Mouse (Mus musculus) bone marrow macrophage, adult 2 months (primary cell): Measurements from ENCODE around the gene Etl4. TPM values are rescaled to one million over a fixed set of nuclear protein-coding genes. Genes with fewer than 3 reads are reported as not detected.

Experiments used
- H3K27ac ChIP-seq: 2 replicates; pipeline ENCODE4 v1.5.1; 2012; ENCODE audit warnings: low read depth, low read length; ENCODE audit not compliant: insufficient read depth
- H3K4me1 ChIP-seq: 2 replicates; pipeline ENCODE4 v1.6.1; 2012; ENCODE audit warnings: low read length; ENCODE audit not compliant: control insufficient read depth, insufficient read depth
- H3K4me3 ChIP-seq: 2 replicates; pipeline ENCODE4 v1.5.1; 2012; ENCODE audit warnings: mild to moderate bottlenecking, low read length, moderate library complexity; ENCODE audit not compliant: insufficient read depth
- CTCF ChIP-seq: IDR thresholded peaks from 2 replicates; pipeline ENCODE4 v1.5.1; 2012; ENCODE audit warnings: low read depth, mild to moderate bottlenecking, low read length, moderate library complexity
- POLR2A ChIP-seq: IDR thresholded peaks from 2 replicates; pipeline ENCODE4 v1.6.1; 2012; ENCODE audit warnings: mild to moderate bottlenecking, low read depth, low read length, borderline replicate concordance
- polyA plus RNA-seq: library from polyadenylated mRNA; stranded (reverse); fragments of >200 nt; gene quantifications from 2 replicates; pipeline ENCODE4 v1.2.4, GENCODE M21; 2012; ENCODE audit not compliant: missing spikeins, insufficient read depth, insufficient read length

The Etl4 gene
- polyA plus RNA-seq, 1 experiment: 7.3 TPM

DNA sequence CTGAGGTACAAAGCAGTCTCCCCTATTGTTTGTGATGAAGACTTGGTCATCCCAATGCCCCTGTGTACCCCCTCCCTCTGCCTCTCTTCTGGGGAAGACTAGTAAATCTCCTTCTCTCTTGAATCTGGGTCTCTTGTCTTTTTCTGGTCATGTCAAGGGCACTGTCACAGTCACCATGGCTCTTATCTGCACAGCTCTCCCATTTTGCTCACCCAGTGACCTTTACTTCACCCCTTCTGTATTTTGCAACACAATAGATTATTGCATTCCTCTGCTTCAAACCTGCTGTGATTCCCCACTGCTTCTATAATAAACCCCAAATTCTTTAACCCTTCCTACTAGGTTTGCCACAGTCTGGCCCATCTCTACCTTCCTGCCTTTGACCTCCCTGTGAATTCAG is 484.5 kb downstream of the Etl4 start:
- TF ChIP-seq CTCF (no peak), POLR2A (no peak)
- no peak overlapping the region for H3K27ac ChIP-seq

DNA sequence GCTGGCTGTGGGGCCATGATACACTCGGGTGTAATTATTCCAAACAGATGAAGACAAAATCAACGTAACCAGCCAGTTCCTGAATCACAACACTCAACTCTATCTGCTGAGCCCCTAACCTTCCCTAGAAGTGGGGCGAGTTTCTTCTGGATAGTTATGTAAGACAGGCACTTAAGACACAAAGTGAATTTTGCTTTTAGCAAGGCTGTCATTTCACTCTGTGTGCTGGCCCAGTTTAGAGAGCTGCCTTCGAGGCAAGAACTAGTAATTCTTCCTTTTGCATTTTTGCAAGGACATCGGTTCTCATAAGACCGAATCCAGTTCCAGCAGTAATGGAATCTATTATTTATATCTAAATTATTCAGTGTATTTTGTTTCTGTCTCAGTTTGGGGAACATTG is 487.4 kb downstream of the Etl4 start:
- H3K4me3 ChIP-seq: no peak overlapping the region
- no peak overlapping the region for H3K27ac ChIP-seq
- H3K4me1 ChIP-seq: no peaks in the 10 kb centered on the region
- TF ChIP-seq POLR2A (no peak), CTCF (no peak)

More for the DNA sequence above, 484.5 kb downstream of the Etl4 start:
- Histone ChIP-seq H3K4me3 (no peak overlapping the region), H3K4me1 (no peaks in the 10 kb centered on the region)

DNA sequence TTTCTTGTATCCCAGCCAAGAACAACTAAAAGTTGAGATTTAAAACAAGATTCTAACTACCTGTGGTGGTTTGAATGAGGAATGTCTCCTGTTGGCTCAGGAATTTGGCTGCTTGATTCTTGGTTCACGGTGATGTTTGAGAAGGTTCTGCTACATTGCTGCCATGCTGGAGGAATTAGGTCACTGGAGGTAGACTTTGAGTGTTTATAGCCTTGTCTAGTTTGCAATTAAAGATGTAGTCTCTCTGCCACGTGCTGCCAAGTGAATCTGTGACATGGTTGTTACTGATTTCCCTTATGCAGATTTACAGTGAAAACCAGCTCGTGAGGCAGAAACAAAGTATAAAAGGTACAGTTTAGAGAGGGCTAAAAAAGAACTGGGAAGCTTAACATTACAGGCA is 491.0 kb downstream of the Etl4 start:
- H3K4me3 ChIP-seq: no peak overlapping the region
- no peaks in the 10 kb centered on the region for H3K4me1 ChIP-seq
- H3K27ac ChIP-seq: no peak overlapping the region
- TF ChIP-seq POLR2A: no peak
- TF ChIP-seq CTCF: no peak

DNA sequence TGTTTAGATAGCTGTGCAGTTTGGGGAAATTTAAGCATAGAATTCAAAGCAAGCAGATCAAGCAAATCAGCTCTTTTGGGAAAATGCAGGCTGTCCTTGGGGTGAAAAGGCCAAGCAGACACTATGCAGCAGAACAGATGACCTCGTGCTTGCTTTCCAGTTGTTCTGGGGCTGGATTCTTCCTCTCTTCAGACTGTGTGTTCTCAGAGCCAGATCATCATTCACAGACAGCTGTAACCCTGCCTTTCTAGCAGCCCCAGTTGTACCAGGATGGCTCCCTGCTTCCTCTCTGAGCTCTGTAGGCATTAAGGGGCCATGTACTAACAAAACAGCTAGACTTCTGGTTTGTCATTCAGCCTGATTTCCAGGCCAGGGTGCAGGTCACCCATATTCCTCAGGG is 494.8 kb downstream of the Etl4 start:
- Histone ChIP-seq H3K4me1 (no peaks in the 10 kb centered on the region), H3K4me3 (no peak overlapping the region), H3K27ac (no peak overlapping the region)
- TF ChIP-seq POLR2A (no peak), CTCF (no peak)

DNA sequence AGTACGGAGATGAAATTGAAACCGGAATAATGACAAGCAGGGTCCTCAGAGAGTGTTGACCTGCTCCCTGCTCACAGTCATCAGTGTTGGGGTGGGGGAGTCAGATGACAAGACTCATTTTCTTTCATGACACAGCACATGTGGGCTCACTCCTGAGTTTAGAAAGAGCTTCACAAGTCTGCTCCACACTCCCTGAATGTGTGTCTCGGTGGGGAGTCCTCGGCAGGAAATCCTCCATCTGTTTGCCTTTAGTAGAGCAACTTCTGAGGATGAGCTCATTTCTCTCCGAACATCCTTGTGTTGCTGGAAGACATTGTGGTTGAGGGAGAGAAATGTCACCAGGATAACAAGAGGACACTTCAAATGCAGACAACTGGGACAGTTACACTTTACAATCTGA is 497.5 kb downstream of the Etl4 start:
- TF ChIP-seq POLR2A (no peak), CTCF (no peak)
- H3K4me1 ChIP-seq: no peaks in the 10 kb centered on the region

DNA sequence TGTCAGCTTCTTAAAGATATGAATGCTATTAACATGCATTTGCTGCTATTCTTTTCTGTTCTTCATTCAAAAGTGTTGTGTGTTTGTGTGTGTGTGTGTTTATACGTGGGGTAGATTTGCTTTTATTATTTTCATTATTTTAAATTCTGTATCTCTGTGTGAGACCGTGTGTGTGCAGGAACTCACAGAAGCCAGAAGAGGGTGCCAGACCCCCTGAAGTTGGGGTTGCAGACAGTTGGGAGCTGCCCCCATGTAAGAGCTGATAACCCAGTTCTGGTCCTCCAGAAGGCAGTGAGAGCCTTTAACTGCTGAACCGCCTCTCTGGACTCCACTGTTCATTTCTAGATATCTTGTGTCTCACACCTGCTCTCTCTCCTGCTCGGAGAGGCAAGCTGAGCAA is 505.3 kb downstream of the Etl4 start:
- H3K27ac ChIP-seq: no peak overlapping the region
- no peaks in the 10 kb centered on the region for H3K4me1 ChIP-seq
- TF ChIP-seq CTCF: no peak
- no peak for TF ChIP-seq POLR2A
- H3K4me3 ChIP-seq: no peak overlapping the region

More for the DNA sequence above, 497.5 kb downstream of the Etl4 start:
- H3K4me3 ChIP-seq: no peak overlapping the region
- H3K27ac ChIP-seq: no peak overlapping the region

DNA sequence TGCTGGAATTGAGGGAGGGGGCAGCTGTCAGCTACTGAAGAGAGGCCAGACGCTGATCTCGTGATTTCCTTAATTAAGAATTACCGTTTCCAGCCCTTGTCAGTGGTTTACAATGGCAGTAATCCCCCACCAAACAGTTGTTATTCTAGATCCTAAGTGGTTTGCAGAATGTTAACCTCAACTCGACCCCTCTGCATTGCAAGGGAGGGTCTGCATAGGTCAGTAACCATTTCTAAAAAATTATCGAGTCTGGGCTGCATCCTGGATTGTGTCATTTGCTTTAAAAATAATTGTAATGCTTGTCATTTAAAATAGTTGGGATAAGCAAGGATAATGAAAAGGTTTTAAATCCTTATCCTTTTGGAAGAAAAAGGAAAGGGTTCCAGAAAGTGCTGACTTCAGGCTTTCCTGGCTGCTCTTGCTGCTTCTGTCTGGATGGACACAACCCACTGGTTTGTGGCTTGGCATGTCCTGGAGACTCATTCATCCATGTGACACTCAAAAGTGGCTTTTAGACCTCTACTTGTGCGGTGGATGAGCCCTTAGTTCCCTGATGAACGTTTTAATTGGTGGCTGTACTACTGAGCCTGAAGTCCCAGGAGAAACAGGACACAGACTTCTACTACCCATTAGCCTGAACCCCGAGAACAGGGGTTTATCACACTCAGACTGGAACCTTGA is 507.5 kb downstream of the Etl4 start:
- Histone ChIP-seq H3K4me1 (no peaks in the 10 kb centered on the region), H3K4me3 (no peak overlapping the region), H3K27ac (no peak overlapping the region)
- no peak for TF ChIP-seq CTCF
- no peak for TF ChIP-seq POLR2A

DNA sequence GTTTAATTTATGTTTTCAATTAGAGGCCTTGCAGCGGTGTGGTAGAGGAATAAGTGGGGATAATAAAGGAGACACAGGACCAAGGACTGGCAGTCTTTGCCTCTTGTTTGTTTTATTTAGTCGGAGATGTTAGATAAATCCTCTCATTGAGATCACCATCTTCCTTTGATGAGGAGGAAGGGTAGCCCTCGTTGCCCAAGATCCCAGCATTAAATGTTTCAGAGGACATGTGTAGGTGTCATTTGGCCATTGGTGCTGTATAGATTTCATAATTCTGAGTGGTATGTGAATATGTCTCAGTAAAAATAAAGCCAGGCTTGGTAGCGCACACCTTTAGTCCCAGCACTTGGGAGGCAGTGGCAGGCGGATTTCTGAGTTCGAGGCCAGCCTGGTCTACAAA is 508.4 kb downstream of the Etl4 start:
- H3K4me3 ChIP-seq: no peak overlapping the region
- TF ChIP-seq CTCF: no peak
- TF ChIP-seq POLR2A: no peak
- H3K4me1 ChIP-seq: no peaks in the 10 kb centered on the region
- no peak overlapping the region for H3K27ac ChIP-seq

DNA sequence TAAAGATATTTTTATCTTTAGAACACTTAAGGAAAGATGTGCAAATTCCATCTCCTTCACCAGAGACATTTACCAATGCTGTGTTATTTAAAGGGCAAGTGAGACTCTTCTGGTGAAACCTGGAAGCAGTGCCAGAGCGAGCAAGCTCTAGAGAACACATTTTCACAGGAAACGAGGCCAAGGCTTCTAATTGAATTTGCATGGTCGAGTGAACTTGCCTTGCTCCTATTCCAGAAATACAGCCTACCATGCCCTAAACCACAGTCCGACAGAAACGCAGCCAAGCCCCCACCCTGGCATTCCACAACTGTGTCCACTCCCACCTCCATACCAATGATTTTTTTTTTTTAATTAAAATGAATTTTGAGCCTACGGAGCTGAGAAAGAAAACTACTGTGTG is 510.4 kb downstream of the Etl4 start:
- H3K27ac ChIP-seq: no peak overlapping the region

DNA sequence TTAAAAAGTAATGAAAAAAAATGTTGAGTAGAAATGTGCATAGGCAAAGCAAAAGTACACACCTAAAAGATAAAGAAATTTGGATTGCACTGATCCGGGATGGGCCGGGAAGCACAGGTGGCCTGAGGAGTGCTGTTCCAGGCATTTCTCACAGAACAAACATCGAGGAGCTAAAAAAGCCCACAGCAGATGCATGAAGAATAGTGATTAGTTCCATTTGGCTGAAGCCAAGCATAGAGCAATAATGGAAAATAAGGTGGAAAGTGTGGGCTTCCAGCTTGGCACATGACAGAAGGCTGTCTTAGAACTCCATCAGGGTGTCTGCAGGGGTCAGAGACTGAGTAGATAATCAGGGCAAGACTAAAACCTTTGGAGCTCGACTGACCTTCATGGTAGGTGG is 512.7 kb downstream of the Etl4 start:
- Histone ChIP-seq H3K27ac (no peak overlapping the region), H3K4me1 (no peaks in the 10 kb centered on the region), H3K4me3 (no peak overlapping the region)
- TF ChIP-seq CTCF: no peak
- TF ChIP-seq POLR2A: no peak

More for the DNA sequence above, 510.4 kb downstream of the Etl4 start:
- H3K4me1 ChIP-seq: no peaks in the 10 kb centered on the region
- no peak overlapping the region for H3K4me3 ChIP-seq
- TF ChIP-seq POLR2A (no peak), CTCF (no peak)
